Mouse (Mus musculus): ENCODE results near the gene Nabp2. TPM values are rescaled to one million over a fixed set of nuclear protein-coding genes. Genes with fewer than 3 reads are reported as not detected.

Gene Nabp2
- total RNA-seq (2015): 79.4 and 105 TPM in 2 replicates
- total RNA-seq (2017): 68.8 and 72.2 TPM in 2 replicates

DNA sequence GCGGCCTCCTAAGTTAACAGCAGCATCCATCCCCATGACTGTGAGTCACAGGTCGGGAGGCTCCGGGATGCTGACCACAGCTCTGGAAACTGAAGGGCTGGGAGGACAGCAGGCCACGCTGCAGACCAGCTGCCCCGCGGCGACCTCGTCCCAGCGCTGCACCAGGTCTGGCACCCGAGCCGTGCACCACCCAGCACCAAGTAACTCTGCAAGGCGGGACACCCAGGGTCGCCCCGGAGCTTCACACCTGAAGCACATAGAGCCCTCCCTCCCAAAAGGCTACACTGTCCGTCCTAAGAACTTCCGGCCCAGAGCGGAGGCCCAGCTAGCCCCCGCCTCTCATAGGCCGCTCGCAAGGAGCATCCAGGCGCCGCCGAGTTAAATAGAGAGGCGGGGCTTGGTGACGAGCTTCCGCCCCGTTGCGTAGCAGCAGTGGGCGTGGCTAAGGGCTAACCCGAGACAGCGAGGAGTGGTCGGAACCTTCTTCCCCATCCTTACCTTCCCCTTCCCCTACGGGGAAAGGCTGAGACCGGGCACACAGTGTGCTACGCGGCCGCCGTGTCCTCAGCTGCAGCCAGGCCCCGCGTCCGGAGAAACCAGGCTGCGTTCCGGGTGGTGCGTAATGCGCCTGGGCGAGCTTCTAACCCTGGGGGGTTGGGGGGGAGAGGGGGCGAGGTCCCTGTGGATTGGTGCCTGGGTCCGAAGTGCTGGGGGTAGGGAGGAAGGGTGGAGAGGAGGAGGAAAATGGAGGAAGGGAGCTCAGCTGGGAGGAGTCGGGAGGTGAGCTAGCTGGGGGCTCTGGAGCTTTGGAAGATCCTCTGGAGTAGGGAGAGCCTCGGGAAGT, at the start of gene Nabp2, which contains the start of gene Rnf41:
Nabp2 (minus strand) TSS at position 282 of the 844 bp plus-strand sequence.
Rnf41 (plus strand) TSS at position 447 of the 844 bp plus-strand sequence.
- peak; percentile 73 for ATAC-seq (replicated peaks; ENCODE audit: poor library complexity)

DNA sequence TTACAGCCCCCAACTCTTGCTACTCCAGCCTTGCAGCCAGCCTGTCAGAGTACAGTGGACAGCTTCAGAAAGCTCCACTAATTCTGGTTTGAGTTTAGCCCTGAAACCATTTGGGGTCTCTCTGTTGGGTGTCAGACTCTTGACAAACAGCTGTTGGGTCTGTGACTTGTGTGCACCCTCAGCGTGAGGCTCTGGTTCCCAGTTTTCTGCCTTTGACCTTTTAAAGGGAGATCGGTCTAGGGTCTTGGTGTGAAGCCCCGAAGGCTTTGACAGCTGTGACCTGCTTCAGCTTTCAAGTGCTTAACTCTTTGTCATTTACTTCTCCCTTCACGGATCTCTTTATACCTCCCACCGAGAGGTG, 49.0 kb upstream of the Nabp2 start:
- ATAC-seq (replicated peaks; ENCODE audit: poor library complexity): no peak

DNA sequence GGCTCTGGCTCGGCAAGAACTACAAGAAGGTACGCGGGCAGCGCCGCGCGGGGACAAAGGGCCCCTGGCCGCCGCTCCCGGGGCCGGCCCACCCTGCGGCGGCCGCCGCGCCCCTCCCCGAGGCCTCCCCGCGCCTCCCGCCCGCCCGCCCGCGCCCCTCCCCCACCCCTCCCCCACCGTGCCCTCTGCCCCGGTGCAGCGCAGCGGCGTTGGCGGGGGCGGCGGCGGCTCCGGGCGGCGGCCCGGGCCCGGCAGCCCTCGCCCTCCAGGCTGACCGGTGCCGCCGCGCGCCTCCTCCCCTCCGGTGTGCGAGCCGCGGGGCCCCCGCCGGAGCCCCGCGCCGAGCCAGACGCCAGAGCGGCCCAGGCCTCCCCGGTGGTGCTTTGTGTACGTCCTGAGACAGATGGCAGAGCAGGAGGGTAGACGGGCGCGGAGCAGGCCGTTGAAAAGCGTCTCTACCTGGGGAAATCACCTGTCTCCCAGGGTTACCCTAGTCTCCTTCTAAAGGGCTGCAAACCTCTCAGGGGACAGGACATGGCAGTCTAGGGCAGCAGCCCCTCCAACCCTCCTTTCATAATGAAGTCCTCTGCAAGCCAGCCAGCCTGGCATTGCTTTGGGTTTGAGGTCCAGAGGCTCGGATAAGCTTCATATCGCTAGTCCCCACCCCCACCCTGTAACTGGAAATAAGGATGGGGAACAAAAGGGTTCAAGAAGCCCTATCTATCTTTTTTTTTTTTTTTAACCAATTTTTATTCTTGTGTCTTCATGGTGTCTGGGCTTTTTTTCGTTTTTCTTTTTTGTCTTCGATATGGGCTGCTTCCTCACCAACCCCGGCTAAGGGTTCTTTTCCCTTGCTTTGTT, 48.3 kb upstream of the Nabp2 start:
- ATAC-seq (replicated peaks; ENCODE audit: poor library complexity): 0 out of 2 replicates have a peak, but pooled peaks have one; percentile 7

DNA sequence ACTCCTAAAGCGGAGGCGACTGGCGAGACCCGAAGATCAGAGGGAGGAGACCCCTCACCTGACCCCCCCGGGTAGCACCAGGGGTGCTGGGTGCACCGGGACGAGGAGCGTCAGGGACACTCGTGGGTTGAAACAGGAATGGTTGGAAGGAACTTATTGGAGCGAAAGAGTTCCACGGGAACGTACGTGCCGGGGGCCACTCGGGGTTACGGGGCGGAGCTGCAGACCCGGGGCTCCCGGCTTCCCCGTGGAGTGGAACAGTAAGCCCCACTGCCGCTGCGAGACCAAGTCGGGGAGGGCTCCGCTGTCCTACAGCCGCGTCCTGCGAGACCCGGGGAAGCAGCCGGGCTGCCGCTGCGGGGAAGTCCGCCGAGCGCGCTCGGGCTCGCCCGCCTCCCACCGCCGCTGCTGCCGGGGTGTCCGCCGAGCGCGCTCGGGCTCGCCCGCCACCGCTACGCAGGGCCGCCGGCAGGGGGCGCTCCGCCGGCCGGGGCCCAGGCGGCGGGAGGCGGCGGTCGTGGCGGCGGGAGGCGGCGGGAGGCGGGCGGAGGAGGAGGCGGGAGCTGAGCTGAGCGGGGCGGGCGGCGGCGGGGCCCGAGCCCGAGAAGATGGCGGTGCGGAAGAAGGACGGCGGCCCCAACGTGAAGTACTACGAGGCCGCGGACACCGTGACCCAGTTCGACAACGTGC, 47.6 kb upstream of the Nabp2 start, which contains the start of gene Smarcc2:
Smarcc2 (plus strand) TSS at position 530 of the 690 bp plus-strand sequence.
- ATAC-seq (replicated peaks; ENCODE audit: poor library complexity): peak; percentile 65

DNA sequence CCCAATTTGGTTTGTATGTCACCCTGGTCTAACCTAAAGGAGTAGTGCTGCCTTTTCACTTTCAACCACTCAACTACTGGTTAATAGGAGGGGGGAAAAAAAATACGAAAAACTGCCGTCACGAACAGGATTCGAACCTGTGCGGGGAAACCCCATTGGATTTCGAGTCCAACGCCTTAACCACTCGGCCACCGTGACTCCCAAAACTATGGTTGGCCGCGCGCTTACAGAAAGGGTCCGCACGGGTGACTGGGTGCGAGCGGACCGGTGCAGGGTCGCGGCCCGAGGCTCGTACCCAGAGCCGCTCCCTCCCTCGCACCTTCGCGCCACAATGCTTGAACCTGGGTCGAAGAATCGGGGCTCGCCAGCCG, 47.0 kb upstream of the Nabp2 start:
- ATAC-seq (replicated peaks; ENCODE audit: poor library complexity): peak; percentile 69

DNA sequence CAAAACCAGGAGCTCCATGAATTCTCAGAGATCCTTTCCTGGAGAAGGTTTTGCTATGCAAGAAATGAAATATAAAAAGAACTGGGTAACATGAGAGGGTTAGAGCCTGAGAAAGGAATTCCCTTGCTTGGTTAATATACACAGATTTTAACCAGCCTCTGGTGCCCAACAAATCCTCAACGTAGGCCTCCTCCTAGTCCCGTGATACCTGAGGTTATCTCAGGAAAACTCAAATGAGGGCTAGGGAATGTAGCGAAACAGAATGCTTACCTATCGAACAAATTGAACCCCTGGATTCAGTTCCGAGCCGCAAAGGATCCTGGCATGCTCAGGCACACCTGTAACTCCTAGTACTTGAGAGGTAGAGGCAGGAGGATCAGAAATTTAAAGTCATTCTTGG, 46.4 kb upstream of the Nabp2 start:
- ATAC-seq (replicated peaks; ENCODE audit: poor library complexity): no peak

DNA sequence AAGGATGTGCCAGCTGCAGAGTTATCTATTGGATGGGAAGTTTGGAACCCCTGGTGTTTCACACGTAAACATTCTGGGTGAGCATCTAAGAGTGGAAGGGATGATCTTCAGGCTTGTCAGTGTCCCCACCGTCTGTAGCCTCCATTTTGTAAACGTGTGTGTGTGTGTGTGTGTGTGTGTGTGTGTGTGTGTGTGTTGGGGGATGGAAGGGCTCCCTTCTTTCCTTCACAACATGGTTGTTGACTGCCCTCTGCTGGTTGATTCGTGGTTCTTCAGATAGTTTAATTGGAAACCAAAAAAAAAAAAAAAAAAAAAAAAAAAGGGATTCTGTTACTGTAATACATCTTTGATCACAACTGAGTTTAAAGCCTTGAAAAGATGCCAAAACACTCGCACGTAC, 44.0 kb upstream of the Nabp2 start:
- peak; percentile 60 for ATAC-seq (replicated peaks; ENCODE audit: poor library complexity)

DNA sequence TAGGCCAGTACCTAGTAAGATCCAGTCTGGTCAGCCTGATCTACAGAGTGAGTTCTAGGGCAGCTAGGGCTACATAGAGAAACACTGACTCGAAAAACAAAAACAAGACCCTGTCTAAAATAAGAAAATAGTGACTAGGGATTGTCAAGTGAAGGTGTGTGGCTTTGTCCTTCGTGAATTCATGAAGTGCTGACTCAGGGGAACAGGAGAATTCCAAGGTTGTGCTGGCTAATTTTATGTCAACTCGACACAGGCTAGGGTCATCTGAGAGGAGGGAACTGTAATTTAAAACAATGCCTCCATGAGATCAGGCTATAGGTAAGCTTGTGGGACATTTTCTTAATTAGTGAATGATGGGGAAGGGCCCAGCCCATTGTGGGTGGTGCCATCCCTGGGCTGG, 43.2 kb upstream of the Nabp2 start:
- no peak for ATAC-seq (replicated peaks; ENCODE audit: poor library complexity)

DNA sequence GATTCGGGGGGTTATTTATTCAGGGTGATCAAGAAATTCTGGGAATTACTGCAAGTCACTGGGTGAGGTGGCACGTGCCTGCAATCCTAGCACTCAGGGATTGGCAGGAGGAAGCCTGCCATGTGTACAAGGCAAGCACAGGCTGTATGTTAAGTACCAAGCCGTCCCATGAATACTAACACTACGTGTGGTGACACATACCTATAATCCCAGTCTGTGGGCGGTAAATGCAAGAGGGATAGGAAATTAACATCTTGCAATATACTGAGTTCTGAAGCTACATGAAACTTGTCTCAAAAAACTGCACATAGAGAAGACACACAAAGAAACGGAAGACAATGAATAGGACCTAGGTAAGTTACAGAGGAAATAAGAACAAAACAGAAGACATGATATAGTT, 39.7 kb upstream of the Nabp2 start:
- ATAC-seq (replicated peaks; ENCODE audit: poor library complexity): no peak

DNA sequence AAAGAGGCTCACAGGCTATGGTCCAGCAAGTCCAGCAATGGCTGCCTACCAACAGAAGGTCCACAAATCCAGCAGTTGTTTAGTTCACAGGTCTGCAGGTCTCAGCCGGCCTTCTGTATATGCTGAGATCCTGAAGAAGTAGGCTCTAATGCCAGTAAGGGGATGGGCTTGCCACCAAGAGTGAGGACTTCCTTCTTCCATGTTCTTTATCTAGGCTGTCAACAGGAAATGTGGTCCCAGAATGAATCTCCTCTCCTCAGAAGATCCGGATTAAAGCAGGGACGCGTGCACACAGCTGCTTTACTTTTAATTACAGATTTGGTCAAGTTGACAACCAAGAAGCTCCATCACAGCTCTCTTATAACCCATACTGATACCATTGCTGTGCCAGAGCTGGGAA, 34.1 kb upstream of the Nabp2 start:
- peak; percentile 38 for ATAC-seq (replicated peaks; ENCODE audit: poor library complexity)

DNA sequence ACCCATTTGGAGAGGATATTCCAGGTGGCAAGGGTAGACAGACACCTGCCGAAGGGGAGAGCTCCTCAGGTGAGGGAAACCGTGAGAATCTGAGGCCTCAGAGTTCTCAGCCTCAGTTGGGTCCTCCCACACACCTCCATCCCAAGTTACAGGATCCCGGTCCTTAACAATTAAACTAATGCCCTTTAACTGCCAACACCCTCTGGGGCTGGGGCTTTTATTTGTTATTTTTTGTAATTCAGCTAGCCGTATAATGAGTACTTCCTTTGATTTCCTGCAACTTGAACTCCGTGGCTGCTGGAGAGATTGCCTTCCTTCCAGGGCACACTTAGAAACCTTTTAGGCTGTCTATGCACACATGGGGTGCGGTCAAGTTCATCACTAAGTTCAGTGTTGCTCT, 33.1 kb upstream of the Nabp2 start:
- ATAC-seq (replicated peaks; ENCODE audit: poor library complexity): peak; percentile 43

DNA sequence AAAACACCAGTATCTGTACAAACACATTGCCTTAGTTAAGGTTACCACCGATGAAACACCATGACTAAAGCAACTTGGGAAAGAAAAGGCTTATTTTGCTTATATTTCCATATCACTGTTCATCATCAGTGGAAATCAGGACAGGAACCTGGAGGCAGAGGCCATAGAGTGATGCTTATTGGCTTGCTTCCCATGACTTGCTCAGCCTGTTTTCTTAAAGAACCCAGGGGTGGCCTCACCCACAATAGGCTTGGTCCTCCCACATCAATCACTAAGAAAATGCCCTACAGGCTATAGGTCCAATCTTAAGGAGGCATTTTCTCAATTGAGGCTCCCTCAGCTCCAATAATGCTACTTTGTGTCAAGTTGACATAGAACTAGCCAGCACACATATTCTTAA, 31.4 kb upstream of the Nabp2 start:
- no peak for ATAC-seq (replicated peaks; ENCODE audit: poor library complexity)

DNA sequence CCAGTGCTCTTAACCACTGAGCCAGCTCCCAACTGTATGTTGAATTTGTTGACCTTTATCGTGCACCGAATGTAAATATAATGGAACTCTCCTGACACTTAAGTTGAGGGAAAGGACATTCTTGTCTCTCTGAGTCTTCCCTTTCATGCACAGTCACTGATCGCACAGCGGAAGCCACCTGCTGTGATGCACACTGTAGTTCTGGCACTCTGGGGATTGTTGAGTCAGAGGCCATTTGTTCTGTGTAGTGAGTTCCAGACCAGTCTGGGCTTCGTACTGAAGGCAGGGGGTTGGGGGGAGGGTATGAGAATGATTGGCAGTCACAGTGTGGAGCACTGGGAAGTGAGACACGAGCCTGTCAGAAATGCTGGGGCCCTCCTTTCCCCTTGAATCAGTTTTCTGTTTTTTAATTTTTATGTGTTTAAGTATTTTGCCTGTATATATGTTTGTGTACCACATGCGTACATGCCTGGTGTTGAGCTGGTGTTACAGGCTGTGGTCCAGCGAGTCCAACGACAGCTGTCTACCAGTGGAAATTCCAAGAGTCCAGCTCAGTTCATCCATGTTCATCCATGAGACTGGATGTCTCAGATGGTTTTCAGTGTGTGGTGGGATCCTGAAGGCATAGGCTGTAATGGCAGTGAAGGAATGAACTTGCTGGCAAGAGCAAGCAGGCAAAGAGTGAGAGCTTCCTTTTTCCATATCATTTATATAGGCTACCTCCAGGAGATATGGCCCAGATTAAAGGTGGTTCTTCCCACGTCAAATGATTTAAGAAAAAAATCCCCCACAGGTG, 30.2 kb upstream of the Nabp2 start:
- no peak for ATAC-seq (replicated peaks; ENCODE audit: poor library complexity)

DNA sequence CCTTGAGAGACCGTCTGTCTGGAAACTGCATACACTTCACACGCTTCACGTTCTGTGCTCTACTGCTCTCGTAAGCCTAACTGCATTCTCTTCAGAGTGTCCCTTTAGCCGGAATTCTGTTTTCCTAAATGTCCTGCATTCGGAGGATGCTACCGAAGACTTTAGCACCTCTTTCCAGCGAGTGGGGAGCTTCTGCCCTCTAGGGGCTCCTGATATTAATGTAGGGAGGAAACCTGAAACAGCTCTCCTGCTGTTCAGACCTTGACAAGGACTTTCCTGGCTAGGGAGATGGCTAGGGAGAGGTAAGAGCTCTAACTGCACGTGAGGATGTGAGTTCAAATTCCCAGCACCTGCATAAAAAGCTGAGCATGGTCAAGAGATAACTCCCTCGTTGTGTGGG, 29.1 kb upstream of the Nabp2 start:
- ATAC-seq (replicated peaks; ENCODE audit: poor library complexity): peak; percentile 55; the same call in 1 of the 2 replicates

DNA sequence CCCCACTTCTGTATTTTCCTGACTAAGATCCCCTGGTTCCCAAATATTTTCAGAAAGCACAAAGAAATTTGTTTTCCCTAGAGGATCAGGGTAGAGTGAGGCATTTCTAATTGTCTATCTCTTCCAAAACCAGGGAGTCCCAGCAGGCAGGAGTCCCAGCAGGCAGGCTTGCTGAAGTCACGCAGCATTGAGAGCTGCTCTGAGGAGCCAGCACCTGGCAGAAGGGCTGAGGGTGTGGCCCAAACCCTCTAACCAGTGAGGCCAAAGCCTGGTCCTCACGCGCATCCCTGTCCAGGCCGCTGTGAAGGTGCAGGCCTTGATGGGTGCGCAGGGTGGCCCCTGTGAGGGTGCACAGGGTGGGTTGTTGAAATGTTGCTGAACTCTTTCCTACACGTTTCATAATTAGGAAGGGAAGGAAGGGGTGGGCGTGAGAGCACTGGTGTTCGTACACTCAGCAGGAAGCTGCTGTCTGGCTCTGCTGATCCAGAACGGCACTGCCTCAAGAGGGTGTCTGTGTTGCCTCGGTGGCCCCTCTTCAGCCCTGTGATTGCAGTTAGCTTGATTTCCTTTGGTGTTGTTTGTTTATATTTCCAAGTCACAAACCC, 27.5 kb upstream of the Nabp2 start:
- ATAC-seq (replicated peaks; ENCODE audit: poor library complexity): peak; percentile 53

DNA sequence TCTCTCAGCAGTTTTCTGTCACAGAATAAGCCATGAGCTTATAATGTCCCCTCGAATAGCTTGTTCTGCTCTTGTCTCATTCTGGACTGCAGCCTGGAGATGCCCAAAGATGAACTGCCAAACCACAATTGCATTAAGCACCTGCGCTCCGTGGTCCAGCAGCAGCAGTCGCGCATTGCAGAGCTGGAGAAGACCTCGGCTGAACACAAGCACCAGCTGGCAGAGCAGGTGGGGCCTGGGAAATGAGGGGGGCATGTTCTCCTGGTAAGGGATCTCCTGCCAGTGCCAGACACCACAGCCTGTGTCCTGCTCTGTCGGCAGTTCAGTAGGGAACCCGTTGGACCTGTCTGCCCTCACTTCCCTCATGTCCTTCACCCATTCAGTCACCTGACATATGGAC, 25.1 kb upstream of the Nabp2 start:
- ATAC-seq (replicated peaks; ENCODE audit: poor library complexity): no peak

DNA sequence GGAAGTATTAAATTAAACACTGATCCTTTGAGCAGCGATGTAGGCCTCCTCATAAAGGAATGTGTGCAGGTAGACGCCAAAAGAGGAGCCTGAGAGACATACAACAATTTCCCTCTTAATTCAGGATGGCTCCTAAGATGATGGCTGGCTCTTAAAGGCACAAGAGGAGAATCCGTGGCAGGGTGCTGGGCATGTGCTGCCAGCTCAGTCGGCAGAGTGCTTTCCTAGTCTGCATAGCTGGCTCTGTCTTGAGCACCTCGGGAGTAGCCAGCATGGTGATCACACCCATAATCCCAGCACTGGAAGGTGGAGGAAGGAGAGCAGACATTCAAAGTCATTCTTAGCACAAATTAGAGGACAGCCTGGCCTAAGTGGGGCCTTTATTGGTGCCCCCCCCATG, 24.6 kb upstream of the Nabp2 start:
- no peak for ATAC-seq (replicated peaks; ENCODE audit: poor library complexity)

DNA sequence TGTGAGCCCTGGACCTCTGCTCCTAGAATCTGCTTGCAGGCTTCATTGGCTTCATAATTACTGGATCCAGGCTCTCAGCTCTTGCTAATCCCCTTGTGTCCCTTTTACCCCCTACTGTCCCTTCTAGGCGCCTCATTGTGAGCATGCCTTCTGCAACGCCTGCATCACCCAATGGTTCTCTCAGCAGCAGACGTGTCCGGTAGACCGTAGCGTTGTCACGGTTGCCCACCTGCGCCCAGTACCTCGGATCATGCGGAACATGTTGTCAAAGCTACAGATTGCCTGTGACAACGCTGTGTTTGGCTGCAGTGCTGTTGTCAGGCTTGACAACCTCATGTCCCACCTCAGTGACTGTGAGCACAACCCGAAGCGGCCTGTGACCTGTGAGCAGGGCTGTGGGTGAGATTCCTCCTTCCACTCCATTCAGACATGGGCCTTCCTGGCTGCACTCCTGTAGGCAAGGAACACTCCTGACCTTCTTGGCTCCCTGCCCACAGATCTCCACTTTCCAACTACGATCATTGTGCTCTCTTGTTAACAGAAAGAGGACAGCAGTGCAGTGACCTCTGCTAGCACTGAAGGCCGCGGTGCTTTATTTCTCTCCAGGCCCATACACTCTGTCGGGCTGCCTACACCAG, 24.0 kb upstream of the Nabp2 start:
- no peak for ATAC-seq (replicated peaks; ENCODE audit: poor library complexity)

DNA sequence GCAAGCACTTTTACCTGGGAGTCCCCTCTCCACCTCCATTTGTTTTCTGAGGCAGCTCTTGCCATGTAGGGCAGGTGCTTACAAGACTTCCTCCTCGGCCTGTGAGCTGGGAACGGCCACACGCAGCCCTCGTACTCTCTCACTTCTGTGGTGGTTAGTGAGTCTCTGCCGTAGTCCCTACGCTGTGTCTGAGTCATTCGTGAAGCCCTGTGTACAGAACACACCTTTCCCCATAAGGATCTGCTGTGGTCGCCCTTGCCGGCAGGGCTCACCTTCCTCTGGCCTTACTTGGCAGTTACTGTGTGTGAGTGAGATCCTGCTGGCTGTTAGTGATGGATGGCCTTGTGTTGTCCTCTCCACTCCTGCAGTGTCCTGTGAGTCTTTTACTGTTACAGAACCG, 23.4 kb upstream of the Nabp2 start:
- ATAC-seq (replicated peaks; ENCODE audit: poor library complexity): no peak; the same call in 1 of the 2 replicates

DNA sequence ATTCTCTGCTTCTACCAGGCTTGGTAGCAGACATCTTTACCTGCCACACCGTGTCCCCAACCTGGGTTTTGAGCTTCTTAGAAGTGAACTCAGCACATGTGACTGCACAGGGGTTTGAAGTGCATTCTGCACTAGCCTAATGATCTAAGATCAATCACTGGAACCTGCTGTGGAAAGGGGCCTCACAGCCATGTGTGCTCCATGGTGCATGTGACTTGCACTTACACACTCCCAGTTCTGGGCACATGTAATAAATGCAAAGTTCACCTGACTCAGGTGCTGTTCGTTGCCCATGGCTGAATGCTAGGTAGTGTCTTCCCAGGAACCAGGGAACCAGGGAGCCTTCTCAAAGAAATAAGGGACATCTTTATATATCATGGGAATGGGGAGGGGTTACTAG, 22.1 kb upstream of the Nabp2 start:
- ATAC-seq (replicated peaks; ENCODE audit: poor library complexity): no peak

Measured in megakaryocyte progenitor cell, adult 5-6 weeks (primary cell).